Mouse (Mus musculus) intestine, embryonic 14.5 days (tissue): ENCODE results near the gene Asxl1. TPM values are rescaled to one million over a fixed set of nuclear protein-coding genes. Genes with fewer than 3 reads are reported as not detected.

Experiments
- ATAC-seq: fragments of 200-750 bp; cut with Nextera tagmentation; replicated peaks from 2 replicates; pipeline ENCODE4 v1.8.0; 2017; ENCODE audit warnings: low read depth, moderate number of reproducible peaks, moderate TSS enrichment, moderate library complexity; ENCODE audit not compliant: low FRiP score, low TSS enrichment
- DNase-seq: peaks from one replicate; pipeline ENCODE4 v3.0.0-alpha.2; 2018; ENCODE audit warnings: low spot score
- H3K27ac ChIP-seq: fragments of 300-500 bp; sonication (generic); 2 replicates; pipeline ENCODE4 v1.5.1; 2014; ENCODE audit warnings: low read depth, mild to moderate bottlenecking, control low read depth
- H3K27me3 ChIP-seq: fragments of 300-500 bp; sonication (generic); replicated peaks from 2 replicates; pipeline ENCODE4 v1.6.1; 2014; ENCODE audit warnings: low read length, control low read depth; ENCODE audit not compliant: control insufficient read depth, insufficient read depth
- H3K36me3 ChIP-seq: fragments of 300-500 bp; sonication (generic); 2 replicates; pipeline ENCODE4 v1.6.1; 2014; ENCODE audit warnings: low read length, control low read depth; ENCODE audit not compliant: control insufficient read depth, insufficient read depth
- H3K4me1 ChIP-seq: fragments of 300-500 bp; sonication (generic); replicated peaks from 2 replicates; pipeline ENCODE4 v1.6.1; 2014; ENCODE audit warnings: low read length, control low read depth, mixed read lengths; ENCODE audit not compliant: control insufficient read depth, insufficient read depth
- H3K4me2 ChIP-seq: fragments of 300-500 bp; sonication (generic); 2 replicates; pipeline ENCODE4 v1.6.1; 2014; ENCODE audit warnings: low read length
- H3K4me3 ChIP-seq: fragments of 300-500 bp; sonication (generic); 2 replicates; pipeline ENCODE4 v1.5.1; 2014; ENCODE audit warnings: low read depth, low read length, control low read depth, mixed read lengths
- H3K9ac ChIP-seq: fragments of 300-500 bp; sonication (generic); 2 replicates; pipeline ENCODE4 v1.6.1; 2014; ENCODE audit warnings: mild to moderate bottlenecking, low read length
- H3K9me3 ChIP-seq: fragments of 300-500 bp; sonication (generic); 2 replicates; pipeline ENCODE4 v1.6.1; 2016; ENCODE audit warnings: low read length, control low read depth; ENCODE audit not compliant: control insufficient read depth
- WGBS: fragments of 180-500 bp; shearing (Covaris S2); extraction: QIAGEN DNeasy Blood & Tissue Kit; methylation state at CpG from one replicate; pipeline ENCODE4 v1.1.7; 2014; 5-methylcytosine and 5-hydroxymethylcytosine counted together
- polyA plus RNA-seq: library from polyadenylated mRNA; unstranded; fragments of >200 nt; fragmentation: Nextera tagmentation; extraction: Ambion mirVana; gene quantifications from 2 replicates; pipeline ENCODE4 v1.2.1, GENCODE M21; 2014

Asxl1 gene
- polyA plus RNA-seq, 1 experiment from 2014 or later, result 15.6 TPM

GRCm38 (mm10) chr2:153425124-153425844 is 79.7 kb downstream of the Asxl1 start:
- H3K4me3 ChIP-seq, result no peak overlapping the region
- H3K27ac ChIP-seq, result peak overlapping the region; percentile 79
- H3K9me3 ChIP-seq, result no peaks in the 10 kb centered on the region
- WGBS, result 62% methylated on average over 4 of the region's 4 CpGs
- peaks cover 38% of the 10 kb centered on the region for H3K36me3 ChIP-seq
- no peak overlapping the region for H3K9ac ChIP-seq
- peaks cover 54% of the 10 kb centered on the region for H3K4me1 ChIP-seq
- H3K4me2 ChIP-seq, result no peak overlapping the region
- no peaks in the 10 kb centered on the region for H3K27me3 ChIP-seq
- DNase-seq, result no peak
- peak; percentile 61 for ATAC-seq

- ATAC-seq (0 out of 2 replicates have a peak, but pooled peaks have one; percentile 0), DNase-seq (no peak)
- no peak overlapping the region for H3K9ac ChIP-seq
- WGBS, result 39% methylated on average over 9 of the region's 9 CpGs
- no peaks in the 10 kb centered on the region for H3K9me3 ChIP-seq
- H3K36me3 ChIP-seq, result peaks cover 38% of the 10 kb centered on the region; the same call in 1 of the 2 replicates
- H3K4me3 ChIP-seq, result no peak overlapping the region
- no peaks in the 10 kb centered on the region for H3K27me3 ChIP-seq
- H3K27ac ChIP-seq, result peak overlapping the region; percentile 79
- H3K4me2 ChIP-seq, result no peak overlapping the region
- peaks cover 54% of the 10 kb centered on the region for H3K4me1 ChIP-seq
These were observed 80.5 kb downstream of the Asxl1 start for GRCm38 (mm10) chr2:153425998-153426670.

GRCm38 (mm10) chr2:153426931-153427330 is 81.3 kb downstream of the Asxl1 start:
- Histone ChIP-seq H3K4me3 (no peak overlapping the region), H3K4me2 (0 out of 2 replicates have a peak overlapping the region, but pooled peaks have one; percentile 5), H3K36me3 (peaks cover 43% of the 10 kb centered on the region), H3K4me1 (peaks cover 55% of the 10 kb centered on the region), H3K9me3 (no peaks in the 10 kb centered on the region), H3K27me3 (no peaks in the 10 kb centered on the region), H3K9ac (no peak overlapping the region), H3K27ac (peak overlapping the region; percentile 57)
- DNase-seq, result no peak
- ATAC-seq, result peak; percentile 25; the same call in 1 of the 2 replicates
- WGBS, result 7% methylated on average over 2 of the region's 2 CpGs

GRCm38 (mm10) chr2:153428485-153428884 is 82.9 kb downstream of the Asxl1 start:
- 46% methylated on average over 2 of the region's 2 CpGs for WGBS
- Histone ChIP-seq H3K4me2 (no peak overlapping the region), H3K4me3 (no peak overlapping the region), H3K9me3 (no peaks in the 10 kb centered on the region), H3K36me3 (peaks cover 57% of the 10 kb centered on the region), H3K27ac (peak overlapping the region; percentile 16; the same call in 1 of the 2 replicates), H3K9ac (no peak overlapping the region), H3K4me1 (peaks cover 59% of the 10 kb centered on the region), H3K27me3 (no peaks in the 10 kb centered on the region)
- no peak for DNase-seq
- ATAC-seq, result no peak

- Histone ChIP-seq H3K9me3 (no peaks in the 10 kb centered on the region), H3K27ac (no peak overlapping the region), H3K9ac (no peak overlapping the region), H3K4me3 (no peak overlapping the region), H3K4me2 (no peak overlapping the region), H3K27me3 (no peaks in the 10 kb centered on the region), H3K4me1 (peaks cover 63% of the 10 kb centered on the region), H3K36me3 (peaks cover 56% of the 10 kb centered on the region)
- 77% methylated on average over 1 of the region's 1 CpGs for WGBS
- ATAC-seq (no peak), DNase-seq (no peak)
These were observed 84.9 kb downstream of the Asxl1 start for GRCm38 (mm10) chr2:153430571-153430970.

GRCm38 (mm10) chr2:153432492-153432891 is 86.9 kb downstream of the Asxl1 start:
- Histone ChIP-seq H3K9me3 (no peaks in the 10 kb centered on the region), H3K9ac (no peak overlapping the region), H3K4me2 (no peak overlapping the region), H3K27me3 (no peaks in the 10 kb centered on the region), H3K4me1 (peaks cover 67% of the 10 kb centered on the region), H3K27ac (peak overlapping the region; percentile 18; the same call in 1 of the 2 replicates), H3K4me3 (no peak overlapping the region), H3K36me3 (peaks cover 56% of the 10 kb centered on the region)
- 21% methylated on average over 7 of the region's 7 CpGs for WGBS
- DNase-seq (no peak), ATAC-seq (no peak)

- no peaks in the 10 kb centered on the region for H3K27me3 ChIP-seq
- 24% methylated on average over 3 of the region's 3 CpGs for WGBS
- no peaks in the 10 kb centered on the region for H3K9me3 ChIP-seq
- H3K4me1 ChIP-seq, result peaks cover 68% of the 10 kb centered on the region
- DNase-seq (no peak), ATAC-seq (no peak)
- no peak overlapping the region for H3K27ac ChIP-seq
- peaks cover 46% of the 10 kb centered on the region for H3K36me3 ChIP-seq
- H3K4me2 ChIP-seq, result 0 out of 2 replicates have a peak overlapping the region, but pooled peaks have one; percentile 0
- H3K9ac ChIP-seq, result no peak overlapping the region
- no peak overlapping the region for H3K4me3 ChIP-seq
These were observed 88.2 kb downstream of the Asxl1 start for GRCm38 (mm10) chr2:153433859-153434258.

- Histone ChIP-seq H3K9ac (no peak overlapping the region), H3K4me1 (peaks cover 72% of the 10 kb centered on the region), H3K27me3 (no peaks in the 10 kb centered on the region), H3K27ac (peak overlapping the region; percentile 81), H3K36me3 (peaks cover 38% of the 10 kb centered on the region), H3K4me2 (no peak overlapping the region; the same call in 1 of the 2 replicates), H3K9me3 (no peaks in the 10 kb centered on the region), H3K4me3 (no peak overlapping the region)
- ATAC-seq (peak; percentile 73), DNase-seq (no peak)
- WGBS, result 21% methylated on average over 9 of the region's 9 CpGs
These were observed 89.5 kb downstream of the Asxl1 start for GRCm38 (mm10) chr2:153434880-153435831.
